Mouse (Mus musculus): Measurements from ENCODE around the gene Rbm20.

GRCm38 (mm10) chr19:53657437-53657836 lies 19.7 kb upstream of the Rbm20 start:
- TF ChIP-seq POLR2A (IDR thresholded peaks at IDR 0.05; ENCODE audit: insufficient read depth, low read depth, low read length) (no peak), CTCF (IDR thresholded peaks at IDR 0.05; ENCODE audit: insufficient read depth, low read depth, low read length) (no peak)
